Mouse (Mus musculus) myocyte (in vitro differentiated cells): ENCODE data around the gene Gm45015.

Experiments
- CEBPB ChIP-seq: IDR thresholded peaks from 2 replicates; pipeline ENCODE4 v1.6.1; 2011; ENCODE audit warnings: mild to moderate bottlenecking, moderate library complexity; ENCODE audit not compliant: poor library complexity, insufficient read depth, severe bottlenecking
- E2F4 ChIP-seq: IDR thresholded peaks from one replicate; pipeline ENCODE4 v1.6.1; 2011; ENCODE audit warnings: mild to moderate bottlenecking, control low read depth, moderate library complexity; ENCODE audit not compliant: insufficient read depth
- MYOG ChIP-seq, 3 experiments: IDR thresholded peaks; one replicate each; pipeline ENCODE4 v1.6.1; 2011; ENCODE audit warnings: control low read depth in 2 of 3, low read depth in 2 of 3, mild to moderate bottlenecking in 2 of 3; ENCODE audit not compliant: insufficient read length in 2 of 3, control insufficient read depth in 1 of 3, insufficient read depth in 1 of 3
- POLR2A ChIP-seq: IDR thresholded peaks from one replicate; pipeline ENCODE4 v1.6.1; 2011; ENCODE audit warnings: low read depth, mild to moderate bottlenecking, control low read depth, moderate library complexity; ENCODE audit not compliant: insufficient read length
- POLR2AphosphoS2 ChIP-seq: IDR thresholded peaks from one replicate; pipeline ENCODE4 v1.6.1; 2011; ENCODE audit warnings: low read depth, control low read depth; ENCODE audit not compliant: insufficient read length
- SRF ChIP-seq: IDR thresholded peaks from one replicate; pipeline ENCODE4 v1.6.1; 2011; ENCODE audit warnings: low read depth; ENCODE audit not compliant: control insufficient read depth, insufficient read length
- USF1 ChIP-seq: IDR thresholded peaks from one replicate; pipeline ENCODE4 v1.6.1; 2011; ENCODE audit warnings: low read depth, mild to moderate bottlenecking, control low read depth, moderate library complexity

DNA sequence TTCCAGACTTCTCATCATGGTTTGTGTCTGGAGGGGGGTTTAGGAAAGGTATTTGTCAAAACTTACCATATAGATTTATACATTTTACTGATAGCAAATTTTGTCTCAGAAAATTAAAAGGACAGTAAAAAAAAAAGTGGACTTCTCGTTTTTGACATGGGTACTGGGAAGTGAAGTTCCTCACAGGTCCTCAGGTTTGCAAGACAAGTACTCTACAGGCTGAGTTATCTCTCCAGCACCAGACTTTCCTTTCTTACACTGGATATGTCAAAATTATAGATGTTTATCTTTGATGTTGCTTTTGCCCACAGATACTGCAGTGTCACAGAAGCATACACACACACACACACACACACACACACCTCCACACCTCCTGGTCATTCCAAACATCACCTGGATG is 4.8 kb upstream of the Gm45015 start:
- TF ChIP-seq POLR2A: no peak
- TF ChIP-seq POLR2AphosphoS2: no peak
- no peak for TF ChIP-seq E2F4
- no peak for TF ChIP-seq USF1
- no peak for TF ChIP-seq CEBPB
- no peak for TF ChIP-seq SRF
- no peak for TF ChIP-seq MYOG (IDR thresholded peaks at IDR 0.05; ENCODE audit: control insufficient read depth in 1 of 3, insufficient read depth in 1 of 3, insufficient read length in 2 of 3, low read depth in 2 of 3)
